Mouse (Mus musculus): ENCODE results near the gene Sdr9c7. TPM values are rescaled to one million over a fixed set of nuclear protein-coding genes. Genes with fewer than 3 reads are reported as not detected.

Sdr9c7 gene
- polyA plus RNA-seq (2016; fragmentation: Nextera tagmentation; extraction: Ambion mirVana) = not detected in 2 replicates

DNA sequence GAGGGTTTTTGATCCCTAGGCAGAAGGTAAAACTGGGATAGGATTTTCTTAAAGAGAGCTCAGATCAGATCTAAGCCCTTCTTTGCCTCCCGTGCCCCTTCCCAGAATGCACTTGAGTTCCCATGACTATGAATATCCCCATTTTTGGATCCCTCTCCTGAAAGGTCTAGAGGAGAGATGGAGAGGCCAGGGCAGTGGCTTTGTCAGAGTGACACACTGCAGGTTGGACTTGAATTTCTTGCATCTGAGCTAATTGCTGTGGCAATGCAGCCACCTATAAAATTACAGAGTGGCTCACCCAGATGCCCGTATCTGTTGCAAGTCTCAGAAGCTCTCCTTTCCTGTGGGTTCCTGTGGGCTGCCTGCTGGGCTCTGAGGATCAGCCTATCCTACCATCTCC lies at the start of gene Sdr9c7:
Sdr9c7 (plus strand) TSS at position 301 of the 400 bp plus-strand sequence.
- Histone ChIP-seq H3K36me3 (replicated peaks) (no peaks in the 10 kb centered on the region), H3K4me1 (no peaks in the 10 kb centered on the region), H3K27ac (no peak within 1 kb of the TSS), H3K4me3 (replicated peaks) (no peak within 1 kb of the TSS), H3K4me2 (no peak within 1 kb of the TSS), H3K9ac (no peak within 1 kb of the TSS), H3K9me3 (no peaks in the 10 kb centered on the region), H3K27me3 (no peaks in the 10 kb centered on the region)
- 86% methylated on average over 2 of the region's 2 CpGs for WGBS
- no peak for ATAC-seq (ENCODE audit: low FRiP score)

DNA sequence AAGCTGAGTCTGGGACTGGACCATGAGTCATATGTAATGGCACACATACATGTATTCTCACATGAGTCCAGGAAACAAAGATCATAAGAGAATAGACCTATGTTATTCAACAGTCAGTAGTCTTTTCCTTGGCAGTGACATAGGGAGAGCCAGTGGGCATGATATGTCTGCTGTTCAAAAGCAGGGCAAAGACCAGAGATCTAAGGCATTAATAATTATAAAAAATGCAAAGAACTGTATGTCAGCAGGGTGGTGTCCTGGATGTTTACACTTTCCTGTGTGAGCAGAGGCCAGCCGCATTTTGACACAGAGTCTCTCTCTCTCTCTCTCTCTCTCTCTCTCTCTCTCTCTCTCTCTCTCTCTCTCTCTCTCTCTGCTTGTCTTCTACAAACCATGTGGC lies 48.7 kb upstream of the Sdr9c7 start, which contains the start of gene Rdh19:
Rdh19 (plus strand) TSS at position 301 of the 400 bp plus-strand sequence.
- no peaks in the 10 kb centered on the region for H3K9me3 ChIP-seq
- H3K4me1 ChIP-seq = no peaks in the 10 kb centered on the region
- H3K9ac ChIP-seq = no peak within 1 kb of the TSS
- ATAC-seq (ENCODE audit: low FRiP score) = no peak
- no peaks in the 10 kb centered on the region for H3K27me3 ChIP-seq
- H3K4me3 ChIP-seq (replicated peaks) = no peak within 1 kb of the TSS
- H3K4me2 ChIP-seq = no peak within 1 kb of the TSS
- no peaks in the 10 kb centered on the region for H3K36me3 ChIP-seq (replicated peaks)
- WGBS = 79% methylated on average over 1 of the region's 1 CpGs
- H3K27ac ChIP-seq = no peak within 1 kb of the TSS

DNA sequence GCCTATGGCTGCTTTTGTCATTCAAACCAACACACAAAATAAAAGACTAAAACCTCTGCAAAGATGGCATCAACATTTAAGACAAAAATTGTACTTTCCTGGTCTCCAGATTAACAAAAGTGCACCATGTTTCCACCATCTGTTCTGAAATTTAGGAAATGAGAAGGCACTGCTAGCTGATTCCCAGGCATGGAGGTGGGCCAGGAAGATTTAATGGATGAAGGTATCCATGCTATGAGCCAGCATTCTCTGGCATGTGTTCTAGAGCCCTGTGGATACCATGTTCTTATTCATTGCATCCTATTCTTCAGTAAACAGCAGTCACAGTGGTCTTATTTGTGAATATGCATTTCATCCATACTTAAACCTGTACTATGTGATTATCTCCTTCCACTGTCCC lies 41.9 kb upstream of the Sdr9c7 start:
- H3K4me3 ChIP-seq (replicated peaks) = no peak overlapping the region
- no peak overlapping the region for H3K9ac ChIP-seq
- H3K4me1 ChIP-seq = no peaks in the 10 kb centered on the region
- no peak overlapping the region for H3K27ac ChIP-seq
- no peaks in the 10 kb centered on the region for H3K27me3 ChIP-seq
- no peak overlapping the region for H3K4me2 ChIP-seq
- no peaks in the 10 kb centered on the region for H3K36me3 ChIP-seq (replicated peaks)
- H3K9me3 ChIP-seq = no peaks in the 10 kb centered on the region
- no peak for ATAC-seq (ENCODE audit: low FRiP score)

DNA sequence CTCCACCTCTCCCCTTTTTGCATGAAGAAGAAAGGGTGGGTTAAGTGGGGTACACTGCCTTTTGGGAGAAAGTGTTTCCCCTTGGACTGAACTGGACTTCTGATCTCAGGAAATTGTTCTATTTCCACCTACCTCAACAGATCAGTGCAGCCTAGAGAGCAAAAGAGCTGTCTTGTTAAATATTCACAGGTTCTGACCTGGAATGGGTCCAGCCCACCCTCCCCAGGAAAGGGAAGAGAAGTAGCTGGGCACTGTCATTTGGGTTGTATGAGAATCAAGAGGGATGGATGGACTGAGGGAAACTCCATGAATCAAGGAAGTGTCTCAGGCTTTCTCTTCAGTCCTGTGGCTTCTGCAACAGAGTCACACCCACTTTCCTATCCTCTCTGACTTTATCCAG lies 33.4 kb upstream of the Sdr9c7 start:
- Histone ChIP-seq H3K4me2 (no peak overlapping the region), H3K27me3 (no peaks in the 10 kb centered on the region), H3K9ac (no peak overlapping the region), H3K36me3 (replicated peaks) (no peaks in the 10 kb centered on the region), H3K4me1 (no peaks in the 10 kb centered on the region), H3K27ac (no peak overlapping the region), H3K4me3 (replicated peaks) (no peak overlapping the region), H3K9me3 (0 out of 2 replicates have a peak, but pooled peaks cover 1% of the 10 kb centered on the region)
- ATAC-seq (ENCODE audit: low FRiP score) = no peak

DNA sequence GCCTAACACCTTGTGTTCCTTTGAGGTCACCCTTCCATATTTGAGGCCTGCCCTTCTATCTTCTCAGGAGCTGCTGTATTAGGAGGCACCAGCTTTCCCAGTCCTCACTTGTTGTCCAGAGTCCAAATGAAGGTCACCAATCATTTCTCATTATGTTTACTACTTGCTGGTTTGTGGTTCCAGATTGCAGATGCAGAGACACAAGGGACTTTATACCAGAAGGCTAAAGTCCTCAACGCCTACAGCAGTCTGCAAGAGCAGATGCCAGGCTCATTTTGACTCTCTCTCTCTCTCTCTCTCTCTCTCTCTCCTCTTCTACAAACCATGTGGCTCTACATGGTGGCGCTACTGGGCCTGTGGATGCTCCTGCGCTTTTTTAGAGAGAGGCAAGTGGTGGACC lies 32.1 kb upstream of the Sdr9c7 start, which contains the start of gene Rdh16f2:
Rdh16f2 (plus strand) TSS at position 243 of the 400 bp plus-strand sequence.
- Histone ChIP-seq H3K4me2 (no peak within 1 kb of the TSS), H3K27ac (no peak within 1 kb of the TSS), H3K4me1 (no peaks in the 10 kb centered on the region), H3K9me3 (peaks cover 10% of the 10 kb centered on the region; the same call in 1 of the 2 replicates), H3K9ac (no peak within 1 kb of the TSS), H3K36me3 (replicated peaks) (no peaks in the 10 kb centered on the region), H3K27me3 (no peaks in the 10 kb centered on the region), H3K4me3 (replicated peaks) (no peak within 1 kb of the TSS)
- no peak for ATAC-seq (ENCODE audit: low FRiP score)
- WGBS = 92% methylated on average over 3 of the region's 3 CpGs

DNA sequence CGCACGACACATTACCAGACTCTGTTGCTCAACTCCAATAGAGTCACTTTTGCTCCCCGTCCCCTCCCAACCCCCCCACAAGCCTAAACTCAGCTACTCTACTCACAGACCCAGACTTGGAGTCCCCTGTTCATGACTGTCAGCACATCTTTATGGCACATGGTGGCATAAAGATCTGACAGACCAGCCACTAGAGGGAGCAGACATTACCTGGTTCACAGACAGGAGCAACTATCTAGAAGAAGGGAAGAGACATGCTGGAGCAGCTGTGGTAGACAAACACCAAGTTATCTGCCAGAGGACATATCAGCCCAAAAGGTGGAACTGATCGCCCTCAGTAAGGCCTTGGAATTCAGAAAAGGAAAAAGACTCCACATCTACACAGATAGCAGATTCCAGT lies 25.8 kb upstream of the Sdr9c7 start:
- Histone ChIP-seq H3K4me2 (no peak overlapping the region), H3K9ac (no peak overlapping the region), H3K4me1 (no peaks in the 10 kb centered on the region), H3K27me3 (no peaks in the 10 kb centered on the region), H3K9me3 (peaks cover 10% of the 10 kb centered on the region; the same call in 1 of the 2 replicates), H3K36me3 (replicated peaks) (no peaks in the 10 kb centered on the region), H3K4me3 (replicated peaks) (no peak overlapping the region), H3K27ac (no peak overlapping the region)
- 77% methylated on average over 4 of the region's 4 CpGs for WGBS
- no peak for ATAC-seq (ENCODE audit: low FRiP score)

DNA sequence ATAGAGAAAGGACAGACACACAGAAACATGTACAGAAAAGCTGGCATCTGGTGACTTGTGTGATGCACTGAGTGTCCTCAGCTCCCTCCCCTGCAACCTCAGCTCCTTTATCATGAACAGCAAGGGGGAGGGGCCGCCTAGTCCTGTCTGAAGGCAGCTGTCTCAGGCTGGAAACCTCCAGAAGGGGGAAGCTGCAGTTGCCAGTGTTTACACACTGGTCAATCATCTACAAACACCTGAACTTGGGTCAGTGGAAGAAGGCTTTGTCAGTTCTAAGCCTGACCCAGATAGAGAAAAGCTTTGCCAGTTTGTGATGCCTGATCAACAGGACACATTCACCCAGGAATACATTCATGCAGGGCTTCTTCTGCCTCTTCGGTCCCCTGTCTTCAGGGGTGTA lies 20.6 kb upstream of the Sdr9c7 start:
- Histone ChIP-seq H3K27me3 (no peaks in the 10 kb centered on the region), H3K4me1 (no peaks in the 10 kb centered on the region), H3K36me3 (replicated peaks) (no peaks in the 10 kb centered on the region), H3K4me2 (no peak overlapping the region), H3K9ac (no peak overlapping the region), H3K4me3 (replicated peaks) (no peak overlapping the region), H3K27ac (no peak overlapping the region), H3K9me3 (no peaks in the 10 kb centered on the region)
- 64% methylated on average over 2 of the region's 2 CpGs for WGBS
- ATAC-seq (ENCODE audit: low FRiP score) = no peak

DNA sequence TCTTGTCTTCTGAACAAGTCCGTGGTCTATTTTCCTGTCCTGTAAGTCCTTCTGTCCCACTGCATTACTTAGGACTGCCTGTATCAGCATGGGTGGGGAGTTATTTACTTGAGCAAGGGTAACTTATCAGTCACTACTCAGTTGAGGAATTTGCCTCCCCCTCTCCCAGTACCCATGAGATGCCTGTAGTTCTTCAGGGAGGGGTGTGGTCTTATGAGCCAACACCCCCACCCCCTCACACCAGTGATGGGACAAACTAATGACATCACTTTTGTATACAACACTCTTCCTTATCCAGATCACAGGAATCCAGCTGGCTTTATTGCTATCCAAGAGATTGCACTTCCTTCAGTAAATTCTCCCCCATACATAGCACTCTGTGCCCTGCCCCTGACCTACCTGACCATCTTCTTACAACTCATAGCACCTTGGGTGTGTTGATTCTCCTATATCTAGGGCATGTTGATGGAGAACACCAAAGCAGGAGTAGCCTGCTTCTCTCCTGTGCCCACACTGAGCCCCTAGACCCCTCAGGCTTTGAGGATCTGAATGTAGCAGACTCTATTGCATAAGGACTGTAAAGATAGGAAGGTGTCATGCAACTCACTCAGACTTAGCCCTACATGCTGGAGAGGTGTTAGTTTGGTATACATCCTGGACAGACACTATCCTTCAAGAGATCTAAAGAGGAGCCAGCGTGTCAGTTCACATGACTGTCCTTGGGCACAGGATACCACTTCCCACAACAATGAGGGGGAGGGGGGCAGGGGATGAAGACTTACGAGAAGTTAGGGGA lies 19.9 kb upstream of the Sdr9c7 start:
- ATAC-seq (ENCODE audit: low FRiP score) = no peak
- no peak overlapping the region for H3K27ac ChIP-seq

DNA sequence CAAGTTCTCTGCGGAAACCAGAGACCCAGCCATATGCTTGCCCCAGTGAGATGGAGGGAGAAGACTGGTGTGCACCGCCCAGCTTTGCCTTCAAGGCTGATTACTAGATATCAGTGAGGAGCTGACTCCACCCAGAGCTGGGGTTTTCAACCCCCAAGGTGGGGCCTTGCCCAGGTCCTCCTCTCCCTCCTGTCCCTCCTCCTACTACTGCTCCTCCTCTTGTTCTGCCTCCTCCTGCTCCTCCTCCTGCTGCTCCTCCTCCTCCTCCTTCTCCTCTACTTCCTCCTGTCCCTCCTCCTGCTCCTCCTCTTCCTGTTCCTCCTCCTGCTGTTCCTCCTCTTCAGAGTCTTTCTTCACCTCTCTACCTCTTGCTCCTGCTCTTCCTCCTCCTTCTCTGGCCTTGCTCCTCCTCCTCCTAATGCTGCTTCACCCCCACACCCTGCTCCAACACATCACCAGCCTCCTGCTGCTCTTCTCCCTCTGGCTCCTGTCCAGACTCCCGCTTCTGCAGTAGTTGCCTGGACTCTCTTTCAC lies 19.1 kb upstream of the Sdr9c7 start:
- Histone ChIP-seq H3K36me3 (replicated peaks) (no peaks in the 10 kb centered on the region), H3K27ac (no peak overlapping the region), H3K4me2 (no peak overlapping the region), H3K27me3 (no peaks in the 10 kb centered on the region), H3K9ac (no peak overlapping the region), H3K4me3 (replicated peaks) (no peak overlapping the region), H3K4me1 (no peaks in the 10 kb centered on the region), H3K9me3 (no peaks in the 10 kb centered on the region)
- 85% methylated on average over 3 of the region's 3 CpGs for WGBS
- no peak for ATAC-seq (ENCODE audit: low FRiP score)

More for the DNA sequence above, 19.9 kb upstream of the Sdr9c7 start:
- H3K36me3 ChIP-seq (replicated peaks) = no peaks in the 10 kb centered on the region
- H3K4me2 ChIP-seq = no peak overlapping the region
- WGBS = 72% methylated on average over 3 of the region's 3 CpGs
- H3K4me3 ChIP-seq (replicated peaks) = no peak overlapping the region
- no peaks in the 10 kb centered on the region for H3K4me1 ChIP-seq
- no peaks in the 10 kb centered on the region for H3K27me3 ChIP-seq
- no peak overlapping the region for H3K9ac ChIP-seq
- H3K9me3 ChIP-seq = no peaks in the 10 kb centered on the region

DNA sequence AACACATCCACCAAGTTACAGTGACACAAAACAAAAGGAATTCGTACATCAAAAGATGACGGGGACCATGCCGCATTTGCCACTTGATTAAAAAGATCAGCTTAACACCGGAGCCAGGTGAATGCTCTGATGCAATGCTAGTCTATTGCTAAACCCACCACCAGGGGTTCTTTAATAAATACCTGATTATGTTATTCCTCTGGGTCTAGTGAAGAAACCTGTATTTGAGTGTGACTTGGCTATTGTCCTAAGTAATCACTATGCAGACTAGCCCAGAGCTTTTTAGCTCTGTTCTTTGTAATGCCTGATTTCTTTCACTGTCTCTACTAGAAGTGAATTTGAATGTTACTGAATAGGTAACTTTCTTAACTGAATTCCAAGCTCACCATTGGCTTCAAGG lies 17.3 kb upstream of the Sdr9c7 start:
- no peaks in the 10 kb centered on the region for H3K4me1 ChIP-seq
- H3K9me3 ChIP-seq = no peaks in the 10 kb centered on the region
- H3K36me3 ChIP-seq (replicated peaks) = no peaks in the 10 kb centered on the region
- ATAC-seq (ENCODE audit: low FRiP score) = no peak
- H3K4me2 ChIP-seq = no peak overlapping the region
- no peak overlapping the region for H3K9ac ChIP-seq
- 78% methylated on average over 4 of the region's 4 CpGs for WGBS
- H3K4me3 ChIP-seq (replicated peaks) = no peak overlapping the region
- no peak overlapping the region for H3K27ac ChIP-seq
- no peaks in the 10 kb centered on the region for H3K27me3 ChIP-seq

DNA sequence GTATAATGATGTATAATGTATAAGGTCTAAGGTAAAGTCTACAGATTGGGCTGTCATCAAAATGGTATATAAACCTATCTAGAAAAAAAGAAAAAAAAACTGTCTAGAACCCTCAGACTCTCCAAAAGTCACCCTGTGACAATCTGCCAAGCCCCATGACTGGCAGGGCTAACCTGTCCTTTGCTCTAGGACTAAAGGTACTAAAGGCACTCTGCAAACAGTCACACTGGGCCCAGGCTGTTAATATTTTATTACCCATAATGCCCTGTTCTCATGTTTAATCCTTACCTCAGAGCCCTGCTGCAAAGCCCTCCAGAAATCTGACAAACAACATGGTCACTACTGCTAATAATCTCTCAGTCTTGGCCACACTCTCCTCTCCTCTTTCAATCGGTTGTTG lies 11.8 kb upstream of the Sdr9c7 start:
- H3K9ac ChIP-seq = no peak overlapping the region
- no peak for ATAC-seq (ENCODE audit: low FRiP score)
- H3K36me3 ChIP-seq (replicated peaks) = no peaks in the 10 kb centered on the region
- no peaks in the 10 kb centered on the region for H3K4me1 ChIP-seq
- no peaks in the 10 kb centered on the region for H3K27me3 ChIP-seq
- H3K27ac ChIP-seq = no peak overlapping the region
- 95% methylated on average over 1 of the region's 1 CpGs for WGBS
- no peak overlapping the region for H3K4me3 ChIP-seq (replicated peaks)
- H3K9me3 ChIP-seq = no peaks in the 10 kb centered on the region
- no peak overlapping the region for H3K4me2 ChIP-seq

DNA sequence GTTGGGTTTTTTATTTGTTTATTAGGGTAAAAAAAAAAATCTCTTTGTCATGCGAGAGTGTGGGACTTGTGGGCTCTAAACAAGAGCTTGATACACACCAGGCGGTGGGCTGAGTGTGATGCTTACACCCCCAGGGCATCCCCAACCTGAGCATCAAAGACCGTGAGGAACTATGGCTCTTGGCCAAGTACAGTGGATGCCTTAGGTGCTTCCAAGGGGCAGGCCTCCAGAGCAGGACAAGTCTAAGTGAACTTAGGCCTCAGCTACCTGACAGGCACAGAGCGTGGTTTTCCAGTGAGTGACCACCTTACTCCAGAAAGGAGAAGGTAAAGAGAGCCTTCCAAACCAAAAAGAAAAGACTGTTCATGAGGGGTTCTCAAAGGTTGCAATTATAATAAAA lies 11.3 kb upstream of the Sdr9c7 start:
- H3K9me3 ChIP-seq = no peaks in the 10 kb centered on the region
- H3K9ac ChIP-seq = no peak overlapping the region
- no peak overlapping the region for H3K4me3 ChIP-seq (replicated peaks)
- no peak for ATAC-seq (ENCODE audit: low FRiP score)
- no peaks in the 10 kb centered on the region for H3K4me1 ChIP-seq
- WGBS = 84% methylated on average over 4 of the region's 4 CpGs
- no peak overlapping the region for H3K4me2 ChIP-seq
- H3K36me3 ChIP-seq (replicated peaks) = no peaks in the 10 kb centered on the region
- H3K27ac ChIP-seq = no peak overlapping the region
- no peaks in the 10 kb centered on the region for H3K27me3 ChIP-seq

DNA sequence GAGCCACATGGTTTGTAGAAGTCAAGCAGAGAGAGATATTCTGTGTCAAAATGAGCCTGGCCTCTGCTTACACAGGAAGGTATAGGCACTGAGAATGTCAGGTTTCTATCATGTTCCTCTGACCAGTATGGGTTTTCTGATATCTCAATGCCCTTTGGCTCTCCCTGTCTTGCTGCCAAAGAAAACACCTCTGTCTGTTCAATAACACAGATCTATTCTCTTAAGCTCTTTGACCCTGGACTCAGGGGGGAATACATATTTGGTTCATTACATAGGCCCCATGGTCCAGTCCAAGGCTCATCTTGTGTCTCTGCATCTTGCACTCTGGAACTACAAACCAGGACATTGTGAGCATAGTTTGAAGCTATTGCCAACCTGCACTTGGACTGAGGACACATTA lies 9.7 kb upstream of the Sdr9c7 start, which contains the start of gene Rdh7:
Rdh7 (minus strand) TSS at position 213 of the 400 bp plus-strand sequence.
- Histone ChIP-seq H3K9ac (no peak within 1 kb of the TSS), H3K4me1 (no peaks in the 10 kb centered on the region)
- ATAC-seq (ENCODE audit: low FRiP score) = no peak

More for the DNA sequence above, 9.7 kb upstream of the Sdr9c7 start, which contains the start of gene Rdh7:
- Histone ChIP-seq H3K9me3 (no peaks in the 10 kb centered on the region), H3K27ac (no peak within 1 kb of the TSS), H3K4me3 (replicated peaks) (no peak within 1 kb of the TSS), H3K36me3 (replicated peaks) (no peaks in the 10 kb centered on the region), H3K27me3 (no peaks in the 10 kb centered on the region), H3K4me2 (no peak within 1 kb of the TSS)
